Mouse (Mus musculus): Measurements from ENCODE around the gene Azi2. TPM values are rescaled to one million over a fixed set of nuclear protein-coding genes. Genes with fewer than 3 reads are reported as not detected.
A peak's percentile ranks its signal among the peaks of the same experiment; 100 is the strongest.

The Azi2 gene
- polyA plus RNA-seq, 2 experiments, result 16.9 to 33.7 TPM

DNA sequence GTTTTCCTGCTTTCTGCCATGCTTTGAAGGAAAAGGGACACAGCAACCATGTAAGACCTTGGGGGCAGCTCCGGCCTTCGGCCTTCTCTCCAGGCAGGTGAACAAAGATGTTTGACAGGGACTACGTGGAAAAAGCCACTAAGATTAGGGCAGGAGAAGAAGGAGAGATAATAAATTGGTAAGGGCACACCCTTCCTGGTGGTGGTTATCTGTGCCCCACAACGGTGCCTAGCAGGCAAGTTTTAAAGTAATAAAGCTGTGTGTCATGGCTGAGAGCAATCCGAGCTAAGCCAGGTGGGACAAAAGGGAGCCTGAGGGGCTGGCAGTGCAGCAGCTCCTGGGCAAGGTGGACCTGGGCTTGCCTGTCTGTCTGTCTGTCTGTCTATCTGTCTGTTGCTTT, 31.8 kb downstream of the Azi2 start:
- peak; percentile 90 for ATAC-seq (ENCODE audit: insufficient read depth)
- H3K27me3 ChIP-seq (ENCODE audit: control insufficient read depth, insufficient read depth, low read length), result no peaks in the 10 kb centered on the region
- no peaks in the 10 kb centered on the region for H3K9me3 ChIP-seq (ENCODE audit: control insufficient read depth, low read length)
- TF ChIP-seq CTCF (IDR thresholded peaks at IDR 0.05; ENCODE audit: low read depth) (no peak), EP300 (IDR thresholded peaks at IDR 0.05; ENCODE audit: low read depth) (peak; percentile 54)
- H3K4me3 ChIP-seq (ENCODE audit: insufficient read depth in 1 of 2, low read depth in 2 of 2, low read length in 2 of 2), result no peak overlapping the region
- 0 out of 2 replicates have a peak, but pooled peaks cover 2% of the 10 kb centered on the region for H3K36me3 ChIP-seq (replicated peaks; ENCODE audit: control insufficient read depth, insufficient read depth, low read depth)
- peaks cover 14 to 15% of the 10 kb centered on the region in 2 experiments for H3K4me1 ChIP-seq (replicated peaks; ENCODE audit: control insufficient read depth in 2 of 2, insufficient read depth in 2 of 2, low read length in 1 of 2)
- peak overlapping the region; percentile 50 for H3K4me2 ChIP-seq (ENCODE audit: low read depth)
- peak overlapping the region; percentile 4 for H3K9ac ChIP-seq (replicated peaks)
- no peak overlapping the region; the same call in 1 of the 2 replicates for H3K27ac ChIP-seq
- peak; percentile 46 to 65 (median 59) for DNase-seq (ENCODE audit: low read depth in 3 of 3, low spot score in 3 of 3)
- WGBS (ENCODE audit: insufficient replicate concordance), result 13% methylated on average over 5 of the region's 5 CpGs

GRCm38 (mm10) chr9:118073358-118073757, 33.1 kb downstream of the Azi2 start:
- no peaks in the 10 kb centered on the region for H3K36me3 ChIP-seq (replicated peaks; ENCODE audit: control insufficient read depth, insufficient read depth, low read depth)
- 84% methylated on average over 3 of the region's 3 CpGs for WGBS (ENCODE audit: insufficient replicate concordance)
- H3K9ac ChIP-seq (replicated peaks), result no peak overlapping the region
- no peak overlapping the region for H3K4me3 ChIP-seq (ENCODE audit: insufficient read depth in 1 of 2, low read depth in 2 of 2, low read length in 2 of 2)
- no peak overlapping the region for H3K4me2 ChIP-seq (ENCODE audit: low read depth)
- H3K27ac ChIP-seq, result no peak overlapping the region
- no peaks in the 10 kb centered on the region for H3K9me3 ChIP-seq (ENCODE audit: control insufficient read depth, low read length)
- TF ChIP-seq CTCF (IDR thresholded peaks at IDR 0.05; ENCODE audit: low read depth) (no peak), EP300 (IDR thresholded peaks at IDR 0.05; ENCODE audit: low read depth) (no peak)
- peaks cover 14 to 15% of the 10 kb centered on the region in 2 experiments for H3K4me1 ChIP-seq (replicated peaks; ENCODE audit: control insufficient read depth in 2 of 2, insufficient read depth in 2 of 2, low read length in 1 of 2)
- no peak for DNase-seq (ENCODE audit: low read depth in 3 of 3, low spot score in 3 of 3)
- H3K27me3 ChIP-seq (ENCODE audit: control insufficient read depth, insufficient read depth, low read length), result no peaks in the 10 kb centered on the region
- no peak for ATAC-seq (ENCODE audit: insufficient read depth)

- H3K9me3 ChIP-seq (ENCODE audit: control insufficient read depth, low read length), result no peaks in the 10 kb centered on the region
- TF ChIP-seq CTCF (IDR thresholded peaks at IDR 0.05; ENCODE audit: low read depth) (no peak), EP300 (IDR thresholded peaks at IDR 0.05; ENCODE audit: low read depth) (no peak)
- H3K4me1 ChIP-seq (replicated peaks; ENCODE audit: control insufficient read depth in 2 of 2, insufficient read depth in 2 of 2, low read length in 1 of 2), result no peaks in the 10 kb centered on the region; a peak in 1 of 4 replicates
- peak overlapping the region; percentile 63 for H3K4me2 ChIP-seq (ENCODE audit: low read depth)
- peak overlapping the region; percentile 49 for H3K9ac ChIP-seq (replicated peaks)
- peak overlapping the region; percentile 35 to 46 for H3K4me3 ChIP-seq (ENCODE audit: insufficient read depth in 1 of 2, low read depth in 2 of 2, low read length in 2 of 2)
- ATAC-seq (ENCODE audit: insufficient read depth) (peak; percentile 58; the same call in 1 of the 2 replicates), DNase-seq (ENCODE audit: low read depth in 3 of 3, low spot score in 3 of 3) (no peak)
- H3K27me3 ChIP-seq (ENCODE audit: control insufficient read depth, insufficient read depth, low read length), result no peaks in the 10 kb centered on the region
- no peak overlapping the region for H3K27ac ChIP-seq
- H3K36me3 ChIP-seq (replicated peaks; ENCODE audit: control insufficient read depth, insufficient read depth, low read depth), result no peaks in the 10 kb centered on the region
- WGBS (ENCODE audit: insufficient replicate concordance), result 12% methylated on average over 22 of the region's 22 CpGs
These were observed 42.5 kb downstream of the Azi2 start for GRCm38 (mm10) chr9:118082575-118083431.

GRCm38 (mm10) chr9:118083834-118084233, 43.5 kb downstream of the Azi2 start:
- TF ChIP-seq CTCF (IDR thresholded peaks at IDR 0.05; ENCODE audit: low read depth) (no peak), EP300 (IDR thresholded peaks at IDR 0.05; ENCODE audit: low read depth) (no peak)
- Histone ChIP-seq H3K27me3 (ENCODE audit: control insufficient read depth, insufficient read depth, low read length) (no peaks in the 10 kb centered on the region), H3K9ac (replicated peaks) (no peak overlapping the region), H3K9me3 (ENCODE audit: control insufficient read depth, low read length) (no peaks in the 10 kb centered on the region), H3K27ac (no peak overlapping the region), H3K36me3 (replicated peaks; ENCODE audit: control insufficient read depth, insufficient read depth, low read depth) (no peaks in the 10 kb centered on the region), H3K4me3 (ENCODE audit: insufficient read depth in 1 of 2, low read depth in 2 of 2, low read length in 2 of 2) (no peak overlapping the region), H3K4me2 (ENCODE audit: low read depth) (no peak overlapping the region), H3K4me1 (replicated peaks; ENCODE audit: control insufficient read depth in 2 of 2, insufficient read depth in 2 of 2, low read length in 1 of 2) (no peaks in the 10 kb centered on the region; a peak in 1 of 4 replicates)
- ATAC-seq (ENCODE audit: insufficient read depth), result no peak
- WGBS (ENCODE audit: insufficient replicate concordance), result 67% methylated on average over 4 of the region's 4 CpGs
- DNase-seq (ENCODE audit: low read depth in 3 of 3, low spot score in 3 of 3), result no peak

GRCm38 (mm10) chr9:118099395-118099794, 59.1 kb downstream of the Azi2 start:
- no peaks in the 10 kb centered on the region for H3K36me3 ChIP-seq (replicated peaks; ENCODE audit: control insufficient read depth, insufficient read depth, low read depth)
- H3K27ac ChIP-seq, result no peak overlapping the region
- H3K27me3 ChIP-seq (ENCODE audit: control insufficient read depth, insufficient read depth, low read length), result no peaks in the 10 kb centered on the region
- H3K9me3 ChIP-seq (ENCODE audit: control insufficient read depth, low read length), result no peaks in the 10 kb centered on the region
- no peak overlapping the region for H3K9ac ChIP-seq (replicated peaks)
- no peak overlapping the region for H3K4me2 ChIP-seq (ENCODE audit: low read depth)
- H3K4me1 ChIP-seq (replicated peaks; ENCODE audit: control insufficient read depth in 2 of 2, insufficient read depth in 2 of 2, low read length in 1 of 2), result no peaks in the 10 kb centered on the region
- WGBS (ENCODE audit: insufficient replicate concordance), result 43% methylated on average over 4 of the region's 4 CpGs
- H3K4me3 ChIP-seq (ENCODE audit: insufficient read depth in 1 of 2, low read depth in 2 of 2, low read length in 2 of 2), result no peak overlapping the region
- DNase-seq (ENCODE audit: low read depth in 3 of 3, low spot score in 3 of 3) (no peak), ATAC-seq (ENCODE audit: insufficient read depth) (no peak)
- peak; percentile 29; the same call in 1 of the 2 replicates for TF ChIP-seq CTCF (IDR thresholded peaks at IDR 0.05; ENCODE audit: low read depth)
- TF ChIP-seq EP300 (IDR thresholded peaks at IDR 0.05; ENCODE audit: low read depth), result no peak
